Mouse (Mus musculus) C2C12 (cell line): Measurements from ENCODE around the gene Grik4.

Experiments
- CEBPB ChIP-seq: IDR thresholded peaks from one replicate; pipeline ENCODE4 v1.6.1; 2011; ENCODE audit warnings: low read depth, mild to moderate bottlenecking, control low read depth, moderate library complexity
- CTCF ChIP-seq: IDR thresholded peaks from one replicate; pipeline ENCODE4 v1.5.1; 2011; ENCODE audit not compliant: control insufficient read depth, insufficient read depth, insufficient read length
- FOSL1 ChIP-seq: IDR thresholded peaks from one replicate; pipeline ENCODE4 v1.8.0; 2011; ENCODE audit warnings: mild to moderate bottlenecking, low read length; ENCODE audit not compliant: poor library complexity, insufficient read depth, severe bottlenecking
- MAX ChIP-seq: IDR thresholded peaks from one replicate; pipeline ENCODE4 v1.6.1; 2011; ENCODE audit warnings: mild to moderate bottlenecking, control low read depth
- MYOD1 ChIP-seq: IDR thresholded peaks from one replicate; pipeline ENCODE4 v1.6.1; 2011; ENCODE audit warnings: low read depth; ENCODE audit not compliant: control insufficient read depth, insufficient read length
- MYOG ChIP-seq: IDR thresholded peaks from one replicate; pipeline ENCODE4 v1.6.1; 2011; ENCODE audit not compliant: control insufficient read depth, insufficient read length; ENCODE audit errors: extremely low read depth
- USF1 ChIP-seq: IDR thresholded peaks from one replicate; pipeline ENCODE4 v1.6.1; 2011; ENCODE audit warnings: low read depth, mild to moderate bottlenecking, control low read depth, moderate library complexity

DNA sequence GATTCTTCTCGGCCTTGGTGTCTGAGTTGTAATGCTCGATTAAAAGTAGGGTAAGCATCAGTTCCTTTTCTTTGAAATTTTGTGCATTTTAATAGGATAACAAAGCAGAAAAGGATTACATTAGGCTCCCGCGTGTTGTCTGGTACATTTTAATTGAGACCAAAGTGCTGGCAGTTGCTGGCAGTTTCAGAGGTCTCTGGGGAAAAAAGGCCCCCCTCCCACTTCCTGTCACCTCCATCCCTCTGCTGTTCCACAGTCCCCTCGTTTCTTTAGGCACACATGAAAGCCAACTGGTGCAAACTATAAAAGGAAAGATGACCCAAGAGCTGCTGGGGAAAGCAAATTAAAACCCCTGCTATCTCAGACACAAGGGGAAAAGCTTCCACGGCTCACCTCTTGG lies 411.3 kb downstream of the Grik4 start:
- TF ChIP-seq MYOG (no peak), CTCF (no peak), USF1 (no peak), FOSL1 (no peak), MYOD1 (no peak), MAX (no peak), CEBPB (no peak)
